ENCODE assay signal across 9 mouse cellular contexts in genomic region chr11:63898509-63899168, GRCm38 (mm10). TPM values are rescaled to one million over a fixed set of nuclear protein-coding genes. Genes with fewer than 3 reads are reported as not detected.
A peak's percentile ranks its signal among the peaks of the same experiment; 100 is the strongest.
DNase-seq lines count a peak whose midpoint lies in the region; ATAC-seq lines count a peak whose summit lies in the region.
"Had no signal": no experiment of that assay in that cellular context is flagged by ENCODE, and none has a peak within 500 bp of the region (broad histone marks: within the 10 kb centered on the region; RNA-seq: fewer than 3 reads in every experiment).

No protein-coding gene starts in this region.

- 34% methylated on average over 9 of the region's 9 CpGs for WGBS in liver, embryonic 11.5 days
- 30% methylated on average over 9 of the region's 9 CpGs for whole genome bisulfite sequencing in embryonic facial prominence, embryonic 14.5 days
- WGBS in limb, embryonic 12.5 days = 32% methylated on average over 9 of the region's 9 CpGs
- WGBS in neural tube, embryonic 13.5 days = 10% methylated on average over 9 of the region's 9 CpGs

- H3K4me3 ChIP-seq in liver, embryonic 11.5 days (ENCODE audit: low read depth, low read length) = no peak overlapping the region
- no peak overlapping the region for H3K4me3 ChIP-seq in embryonic facial prominence, embryonic 14.5 days (ENCODE audit: low read depth, low read length)
- no peak overlapping the region for H3K4me3 ChIP-seq in limb, embryonic 12.5 days (replicated peaks)
- H3K4me3 ChIP-seq in neural tube, embryonic 13.5 days = no peak overlapping the region

- no peaks in the 10 kb centered on the region for H3K9me3 ChIP-seq in liver, embryonic 11.5 days (ENCODE audit: control insufficient read depth, low read length)
- no peaks in the 10 kb centered on the region for H3K9me3 ChIP-seq in embryonic facial prominence, embryonic 14.5 days (ENCODE audit: control insufficient read depth, low read length)
- H3K9me3 ChIP-seq in limb, embryonic 12.5 days = no peaks in the 10 kb centered on the region
- no peaks in the 10 kb centered on the region for H3K9me3 ChIP-seq in neural tube, embryonic 13.5 days

- peak overlapping the region; percentile 10; the same call in 1 of the 2 replicates for H3K27ac ChIP-seq in liver, embryonic 11.5 days (ENCODE audit: low read depth, low read length)
- no peak overlapping the region for H3K27ac ChIP-seq in embryonic facial prominence, embryonic 14.5 days (replicated peaks; ENCODE audit: low read depth, low read length)
- H3K27ac ChIP-seq in limb, embryonic 12.5 days = 0 out of 2 replicates have a peak overlapping the region, but pooled peaks have one; percentile 4
- peak overlapping the region; percentile 49 for H3K27ac ChIP-seq in neural tube, embryonic 13.5 days (replicated peaks)
- H3K27ac ChIP-seq: macrophage had no signal

- no peak overlapping the region for H3K4me2 ChIP-seq in liver, embryonic 11.5 days
- H3K4me2 ChIP-seq in embryonic facial prominence, embryonic 14.5 days (ENCODE audit: low read depth, low read length) = no peak overlapping the region
- no peak overlapping the region for H3K4me2 ChIP-seq in limb, embryonic 12.5 days
- H3K4me2 ChIP-seq in neural tube, embryonic 13.5 days = no peak overlapping the region

- H3K4me1 ChIP-seq in liver, embryonic 11.5 days (replicated peaks; ENCODE audit: control insufficient read depth, insufficient read depth, low read length) = peaks cover 17% of the 10 kb centered on the region
- H3K4me1 ChIP-seq in embryonic facial prominence, embryonic 14.5 days (ENCODE audit: control insufficient read depth, insufficient read depth, low read length) = no peaks in the 10 kb centered on the region; the same call in 1 of the 2 replicates
- peaks cover 22% of the 10 kb centered on the region for H3K4me1 ChIP-seq in limb, embryonic 12.5 days (replicated peaks)
- peaks cover 42% of the 10 kb centered on the region for H3K4me1 ChIP-seq in neural tube, embryonic 13.5 days (replicated peaks)

- ATAC-seq in liver, embryonic 11.5 days (replicated peaks; ENCODE audit: low FRiP score) = no peak
- ATAC-seq in embryonic facial prominence, embryonic 14.5 days (ENCODE audit: low read depth) = peak; percentile 63
- no peak for ATAC-seq in limb, embryonic 12.5 days (ENCODE audit: insufficient number of reproducible peaks, insufficient read depth, low FRiP score, low TSS enrichment, low read depth)
- peak; percentile 78 for ATAC-seq in neural tube, embryonic 13.5 days (ENCODE audit: low read depth)

- no peaks in the 10 kb centered on the region for H3K27me3 ChIP-seq in liver, embryonic 11.5 days (replicated peaks; ENCODE audit: control insufficient read depth, insufficient read depth, low read length)
- no peaks in the 10 kb centered on the region for H3K27me3 ChIP-seq in embryonic facial prominence, embryonic 14.5 days (replicated peaks; ENCODE audit: control insufficient read depth, insufficient read depth, low read length)
- no peaks in the 10 kb centered on the region for H3K27me3 ChIP-seq in limb, embryonic 12.5 days
- H3K27me3 ChIP-seq in neural tube, embryonic 13.5 days = no peaks in the 10 kb centered on the region

- no peak for DNase-seq in liver, embryonic 11.5 days (ENCODE audit: low spot score)
- DNase-seq in liver = no peak
- no peak for DNase-seq in embryonic facial prominence, embryonic 14.5 days (ENCODE audit: low spot score)
- DNase-seq in thymus, postnatal 36 days = no peak
- no peak for DNase-seq in right cerebral cortex, adult 2 months (ENCODE audit: low spot score in 2 of 2)
- no peak for DNase-seq in layer of hippocampus, postnatal 36 days

- no peak overlapping the region for H3K9ac ChIP-seq in liver, embryonic 11.5 days (ENCODE audit: low read depth, low read length)
- no peak overlapping the region for H3K9ac ChIP-seq in embryonic facial prominence, embryonic 14.5 days (ENCODE audit: low read depth, low read length)
- no peak overlapping the region for H3K9ac ChIP-seq in limb, embryonic 12.5 days (replicated peaks)
- no peak overlapping the region for H3K9ac ChIP-seq in neural tube, embryonic 13.5 days

- no peaks in the 10 kb centered on the region for H3K36me3 ChIP-seq in liver, embryonic 11.5 days (ENCODE audit: control insufficient read depth, insufficient read depth, low read length)
- no peaks in the 10 kb centered on the region for H3K36me3 ChIP-seq in embryonic facial prominence, embryonic 14.5 days (ENCODE audit: control insufficient read depth, insufficient read depth, low read length)
- H3K36me3 ChIP-seq in limb, embryonic 12.5 days = peaks cover 11% of the 10 kb centered on the region; the same call in 1 of the 2 replicates
- H3K36me3 ChIP-seq in neural tube, embryonic 13.5 days = no peaks in the 10 kb centered on the region

RNA-seq across cellular contexts. Expression of gene Hs3st3b1, which starts 23.5 kb away (rescaled TPM):
- 41.7 and 42.4 TPM in 2 replicates for polyA plus RNA-seq in liver, embryonic 11.5 days (2014; fragmentation: Nextera tagmentation; extraction: Ambion mirVana)
- polyA plus RNA-seq in embryonic facial prominence, embryonic 14.5 days (2014; fragmentation: Nextera tagmentation; extraction: Ambion mirVana) = 10.9 and 12.1 TPM in 2 replicates
- 23.5 and 32.8 TPM in 2 replicates for polyA plus RNA-seq in limb, embryonic 12.5 days (2016; fragmentation: Nextera tagmentation; extraction: Ambion mirVana)
- 7.3 and 9.4 TPM in 2 replicates for polyA plus RNA-seq in neural tube, embryonic 13.5 days (2015; fragmentation: Nextera tagmentation; extraction: Ambion mirVana)
- total RNA-seq in layer of hippocampus, postnatal 36 days (2021) = under 1 TPM; 0.52 to 0.63 TPM

Comparison
In these comparisons a context has a peak if more than half of its experiments do, and no peak if none do; other contexts are left out.
1. ATAC-seq: peak in embryonic facial prominence, embryonic 14.5 days (single experiment) and neural tube, embryonic 13.5 days (single experiment); none in liver, embryonic 11.5 days (single experiment) and limb, embryonic 12.5 days (single experiment).